Mouse (Mus musculus) intestine, embryonic 16.5 days (tissue): ENCODE data around the gene Gm47955. TPM values are rescaled to one million over a fixed set of nuclear protein-coding genes. Genes with fewer than 3 reads are reported as not detected.

Experiments used
- polyA plus RNA-seq: library from polyadenylated mRNA; unstranded; fragments of >200 nt; fragmentation: Nextera tagmentation; extraction: Ambion mirVana; gene quantifications from 2 replicates; pipeline ENCODE4 v1.2.1, GENCODE M21; 2015

The Gm47955 gene
- polyA plus RNA-seq, 1 experiment from 2014 or later, result not detected

Other genes starting within 250 kb of the Gm47955 start
- 166 and 173 TPM in 2 replicates for gene Mff, start 235.4 kb upstream of the Gm47955 start, polyA plus RNA-seq
- 201 and 234 TPM in 2 replicates for gene Tm4sf20, start 191.8 kb upstream of the Gm47955 start, polyA plus RNA-seq
- gene Gm47791, start 189.0 kb upstream of the Gm47955 start, polyA plus RNA-seq, result not detected in 2 replicates
- 14.1 and 31.8 TPM in 2 replicates for gene Agfg1, start 120.8 kb upstream of the Gm47955 start, polyA plus RNA-seq
- not detected in 2 replicates for gene A030005L19Rik, start 47.0 kb upstream of the Gm47955 start, polyA plus RNA-seq
- not detected in 2 replicates for gene A030014E15Rik, start 35.4 kb upstream of the Gm47955 start, polyA plus RNA-seq
- gene Gm6217, start 28.9 kb upstream of the Gm47955 start, polyA plus RNA-seq, result not detected in 2 replicates
- gene A030003K21Rik, start 16.9 kb upstream of the Gm47955 start, polyA plus RNA-seq, result not detected in 2 replicates
- not detected in 2 replicates for gene Gm7544, start 4.3 kb upstream of the Gm47955 start, polyA plus RNA-seq
- not detected in 2 replicates for gene Gm47959, start 40.3 kb downstream of the Gm47955 start, polyA plus RNA-seq
- 1.9 and 2.0 TPM in 2 replicates for gene Slc19a3, start 78.2 kb downstream of the Gm47955 start, polyA plus RNA-seq
- not detected in 2 replicates for gene Krtap28-10, start 82.2 kb downstream of the Gm47955 start, polyA plus RNA-seq
- gene Gm47969, start 84.6 kb downstream of the Gm47955 start, polyA plus RNA-seq, result not detected in 2 replicates
- not detected in 2 replicates for gene A030005K14Rik, start 99.1 kb downstream of the Gm47955 start, polyA plus RNA-seq
- not detected in 2 replicates for gene Krtap28-13, start 100.6 kb downstream of the Gm47955 start, polyA plus RNA-seq
- 4.0 and 5.1 TPM in 2 replicates for gene Ccl20, start 156.5 kb downstream of the Gm47955 start, polyA plus RNA-seq
- gene Daw1, start 199.5 kb downstream of the Gm47955 start, polyA plus RNA-seq, result not detected in 2 replicates